Mouse (Mus musculus): ENCODE data around the gene 9130230L23Rik. TPM values are rescaled to one million over a fixed set of nuclear protein-coding genes. Genes with fewer than 3 reads are reported as not detected.

The 9130230L23Rik gene
- polyA plus RNA-seq (2016; fragmentation: Nextera tagmentation; extraction: Ambion mirVana): 0.35 and 0.39 TPM in 2 replicates

GRCm38 (mm10) chr5:66004134-66004925 is at the start of gene 9130230L23Rik:
Gene 9130230L23Rik (minus strand): TSS chr5:66004285.
- Histone ChIP-seq H3K4me3 (no peak within 1 kb of the TSS), H3K27me3 (ENCODE audit: insufficient read depth, poor library complexity, severe bottlenecking) (no peaks in the 10 kb centered on the region), H3K9me3 (no peaks in the 10 kb centered on the region), H3K4me1 (replicated peaks) (0 out of 2 replicates have a peak, but pooled peaks cover 7% of the 10 kb centered on the region), H3K36me3 (no peaks in the 10 kb centered on the region), H3K27ac (no peak within 1 kb of the TSS)
- 64% methylated on average over 14 of the region's 14 CpGs for WGBS
- DNase-seq (ENCODE audit: low spot score): no peak

DNA sequence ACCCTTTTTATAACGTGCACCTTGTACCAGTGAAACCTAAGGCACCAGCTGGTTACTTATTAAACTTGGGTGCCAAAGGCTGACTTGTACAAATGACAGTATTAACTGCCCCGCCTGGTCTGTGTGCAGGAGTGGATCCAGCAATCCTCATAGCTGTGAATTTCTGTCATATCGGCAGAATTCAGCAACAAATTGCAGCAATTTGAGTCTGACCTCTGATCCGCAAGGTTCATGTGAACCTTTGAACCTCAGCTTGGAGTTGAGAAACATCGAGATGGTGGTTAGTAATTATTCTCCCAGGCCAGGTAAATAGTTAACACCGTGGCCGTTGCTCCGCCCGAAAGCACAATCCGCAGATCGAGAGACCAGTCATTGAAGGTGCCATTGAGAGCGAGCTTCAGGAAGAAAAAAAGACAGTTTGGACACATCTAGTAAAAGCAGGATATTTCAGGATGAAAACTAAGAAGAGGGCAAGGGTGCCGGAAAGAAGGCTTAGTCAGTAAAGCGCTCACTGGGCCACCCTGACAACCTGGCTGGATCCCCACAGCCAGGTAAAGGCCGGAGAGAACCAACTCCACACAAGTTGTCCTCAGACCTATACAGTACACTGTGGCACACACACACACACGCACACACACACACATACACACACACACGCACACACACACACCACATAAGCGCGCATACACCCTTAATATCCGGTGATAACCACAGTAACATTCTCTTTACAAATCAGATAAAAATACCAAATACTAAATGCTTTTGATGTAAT is 48.9 kb upstream of the 9130230L23Rik start:
- no peaks in the 10 kb centered on the region for H3K9me3 ChIP-seq
- 91% methylated on average over 20 of the region's 20 CpGs for whole genome bisulfite sequencing
- no peak overlapping the region for H3K4me3 ChIP-seq
- no peaks in the 10 kb centered on the region for H3K27me3 ChIP-seq (ENCODE audit: insufficient read depth, poor library complexity, severe bottlenecking)
- H3K4me1 ChIP-seq (replicated peaks): no peaks in the 10 kb centered on the region
- H3K27ac ChIP-seq: no peak overlapping the region
- no peaks in the 10 kb centered on the region for H3K36me3 ChIP-seq
- no peak for DNase-seq (ENCODE audit: low spot score)

GRCm38 (mm10) chr5:66050841-66051240 is 46.8 kb upstream of the 9130230L23Rik start:
- no peak overlapping the region for H3K4me3 ChIP-seq

DNA sequence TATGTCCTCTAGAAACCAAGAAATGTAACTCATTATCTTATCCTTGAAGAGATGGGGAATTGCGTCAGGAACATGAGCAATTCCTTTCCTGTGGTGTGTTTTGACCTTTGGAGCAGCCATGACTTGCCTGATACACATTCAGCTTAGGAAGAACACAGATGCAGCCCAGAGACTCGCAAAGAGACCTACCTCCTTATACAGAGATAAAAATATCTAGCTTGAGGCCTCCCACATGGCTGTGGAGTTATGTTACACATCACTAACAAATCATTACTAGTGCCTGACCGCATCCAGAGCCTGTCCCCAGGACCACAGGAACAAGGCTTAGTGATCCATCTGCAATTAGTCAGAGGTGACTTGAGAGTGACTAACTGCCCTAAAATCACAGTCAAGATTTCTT is 42.3 kb upstream of the 9130230L23Rik start:
- H3K4me3 ChIP-seq: no peak overlapping the region
- no peak overlapping the region for H3K27ac ChIP-seq
- WGBS: 90% methylated on average over 3 of the region's 3 CpGs
- DNase-seq (ENCODE audit: low spot score): no peak
- H3K27me3 ChIP-seq (ENCODE audit: insufficient read depth, poor library complexity, severe bottlenecking): no peaks in the 10 kb centered on the region
- H3K4me1 ChIP-seq (replicated peaks): no peaks in the 10 kb centered on the region
- H3K9me3 ChIP-seq: no peaks in the 10 kb centered on the region
- H3K36me3 ChIP-seq: no peaks in the 10 kb centered on the region

More at GRCm38 (mm10) chr5:66050841-66051240, 46.8 kb upstream of the 9130230L23Rik start:
- H3K27me3 ChIP-seq (ENCODE audit: insufficient read depth, poor library complexity, severe bottlenecking): no peaks in the 10 kb centered on the region
- no peaks in the 10 kb centered on the region for H3K36me3 ChIP-seq
- WGBS: 89% methylated on average over 5 of the region's 5 CpGs
- no peak for DNase-seq (ENCODE audit: low spot score)
- H3K4me1 ChIP-seq (replicated peaks): no peaks in the 10 kb centered on the region
- no peak overlapping the region for H3K27ac ChIP-seq
- H3K9me3 ChIP-seq: no peaks in the 10 kb centered on the region

DNA sequence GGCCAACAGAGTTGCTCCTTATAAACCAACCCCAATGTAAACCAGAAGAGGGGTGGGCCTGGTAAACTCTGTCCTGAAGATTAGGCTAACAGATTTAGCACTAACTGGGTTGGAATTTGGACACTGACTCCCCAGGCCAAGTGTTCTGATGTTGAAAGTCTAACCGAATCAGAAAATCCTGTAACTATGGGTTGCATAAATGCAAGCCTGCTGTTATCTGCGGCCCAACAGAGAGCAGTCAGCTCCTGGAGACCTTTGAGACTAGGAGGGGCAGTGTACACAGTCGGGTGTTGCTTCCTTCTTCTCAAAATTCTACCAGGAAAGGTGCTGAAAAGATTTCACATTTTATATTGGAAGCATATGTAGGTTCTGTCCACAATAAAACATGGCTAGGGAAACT is 39.8 kb upstream of the 9130230L23Rik start:
- H3K4me1 ChIP-seq (replicated peaks): no peaks in the 10 kb centered on the region
- no peaks in the 10 kb centered on the region for H3K27me3 ChIP-seq (ENCODE audit: insufficient read depth, poor library complexity, severe bottlenecking)
- no peaks in the 10 kb centered on the region for H3K36me3 ChIP-seq
- DNase-seq (ENCODE audit: low spot score): no peak
- WGBS: 87% methylated on average over 3 of the region's 3 CpGs
- H3K9me3 ChIP-seq: no peaks in the 10 kb centered on the region
- no peak overlapping the region for H3K27ac ChIP-seq
- H3K4me3 ChIP-seq: no peak overlapping the region

DNA sequence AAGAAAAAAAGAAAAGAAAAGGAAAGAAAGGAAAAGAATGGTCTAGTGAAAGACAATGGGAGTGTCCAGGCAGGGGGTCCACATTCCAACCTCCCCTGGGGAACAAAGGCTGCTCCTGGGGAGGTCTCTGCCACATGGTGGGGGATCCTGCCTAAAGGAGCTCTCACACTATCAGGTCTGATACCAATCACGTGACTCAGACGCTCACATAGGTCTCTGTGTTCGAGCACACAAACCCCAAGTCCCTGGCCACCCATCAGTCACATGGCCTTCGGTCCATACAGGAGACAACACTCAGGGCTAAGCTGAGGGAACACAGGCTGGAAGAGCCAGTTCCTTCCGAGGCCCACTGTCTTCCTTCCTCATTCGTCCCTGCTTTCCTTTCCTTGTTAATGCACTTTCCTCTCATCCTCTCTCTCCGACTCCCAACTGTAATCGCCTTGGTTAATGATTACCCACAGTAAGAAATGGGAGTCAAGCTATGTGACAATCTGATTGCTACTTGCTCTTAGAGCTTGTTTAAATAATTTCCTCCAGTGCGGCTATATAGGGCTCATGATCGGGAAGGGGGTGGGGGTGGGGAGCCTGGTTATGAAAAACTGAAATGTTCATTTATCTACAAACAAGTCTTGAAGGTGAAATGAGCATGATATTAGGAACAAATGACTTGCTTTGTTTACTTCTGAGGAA is 38.7 kb upstream of the 9130230L23Rik start:
- no peaks in the 10 kb centered on the region for H3K9me3 ChIP-seq
- no peak for DNase-seq (ENCODE audit: low spot score)
- H3K27ac ChIP-seq: no peak overlapping the region
- H3K27me3 ChIP-seq (ENCODE audit: insufficient read depth, poor library complexity, severe bottlenecking): no peaks in the 10 kb centered on the region
- H3K4me3 ChIP-seq: no peak overlapping the region
- 51% methylated on average over 10 of the region's 10 CpGs for WGBS
- no peaks in the 10 kb centered on the region for H3K36me3 ChIP-seq
- no peaks in the 10 kb centered on the region for H3K4me1 ChIP-seq (replicated peaks)

GRCm38 (mm10) chr5:66040744-66041279 is 36.7 kb upstream of the 9130230L23Rik start:
- DNase-seq (ENCODE audit: low spot score): no peak
- Histone ChIP-seq H3K36me3 (no peaks in the 10 kb centered on the region), H3K4me3 (no peak overlapping the region), H3K4me1 (replicated peaks) (0 out of 2 replicates have a peak, but pooled peaks cover 3% of the 10 kb centered on the region), H3K27me3 (ENCODE audit: insufficient read depth, poor library complexity, severe bottlenecking) (no peaks in the 10 kb centered on the region), H3K9me3 (no peaks in the 10 kb centered on the region), H3K27ac (no peak overlapping the region)
- WGBS: 86% methylated on average over 7 of the region's 7 CpGs

GRCm38 (mm10) chr5:66039813-66040212 is 35.7 kb upstream of the 9130230L23Rik start:
- Histone ChIP-seq H3K4me3 (no peak overlapping the region), H3K36me3 (no peaks in the 10 kb centered on the region), H3K27ac (no peak overlapping the region), H3K9me3 (no peaks in the 10 kb centered on the region), H3K27me3 (ENCODE audit: insufficient read depth, poor library complexity, severe bottlenecking) (no peaks in the 10 kb centered on the region), H3K4me1 (replicated peaks) (0 out of 2 replicates have a peak, but pooled peaks cover 3% of the 10 kb centered on the region)
- 89% methylated on average over 2 of the region's 2 CpGs for WGBS
- DNase-seq (ENCODE audit: low spot score): no peak

- Histone ChIP-seq H3K27ac (no peak overlapping the region), H3K4me1 (replicated peaks) (0 out of 2 replicates have a peak, but pooled peaks cover 9% of the 10 kb centered on the region), H3K27me3 (ENCODE audit: insufficient read depth, poor library complexity, severe bottlenecking) (peaks cover 3% of the 10 kb centered on the region), H3K36me3 (no peaks in the 10 kb centered on the region), H3K9me3 (no peaks in the 10 kb centered on the region), H3K4me3 (no peak overlapping the region)
- no peak for DNase-seq (ENCODE audit: low spot score)
- WGBS: 72% methylated on average over 6 of the region's 6 CpGs
Measured at GRCm38 (mm10) chr5:66037066-66037465, 33.0 kb upstream of the 9130230L23Rik start.

DNA sequence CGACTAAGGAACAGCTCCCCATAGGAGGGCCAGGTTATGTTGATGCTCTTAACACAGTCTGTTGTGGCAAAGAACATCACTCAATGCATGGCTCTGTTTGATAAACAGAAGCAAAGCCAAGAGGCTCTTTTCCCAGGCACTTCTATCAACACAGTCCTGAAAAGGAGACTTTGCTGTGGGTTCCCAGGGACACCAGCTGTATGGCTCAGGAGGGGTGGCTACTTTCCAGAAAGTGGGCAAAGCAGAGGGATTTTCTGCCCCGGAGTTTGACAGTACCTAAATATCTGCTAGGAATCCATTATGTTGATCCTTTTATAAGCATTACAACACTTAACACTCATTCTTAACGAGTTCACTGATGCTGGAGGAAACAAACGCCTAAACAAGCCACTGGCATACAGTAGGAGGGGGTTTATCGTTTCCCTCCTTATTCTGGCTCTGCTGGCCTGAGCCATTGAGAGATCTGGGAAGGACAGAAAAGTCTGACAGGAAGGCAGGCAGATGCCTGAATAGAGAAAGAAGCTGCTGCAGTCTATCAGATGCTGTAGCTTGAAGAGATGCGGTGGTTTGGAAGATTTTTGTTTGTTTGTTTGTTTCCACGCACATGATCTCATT is 32.5 kb upstream of the 9130230L23Rik start:
- Histone ChIP-seq H3K4me1 (replicated peaks) (0 out of 2 replicates have a peak, but pooled peaks cover 9% of the 10 kb centered on the region), H3K9me3 (no peaks in the 10 kb centered on the region), H3K27ac (no peak overlapping the region), H3K36me3 (no peaks in the 10 kb centered on the region), H3K4me3 (no peak overlapping the region), H3K27me3 (ENCODE audit: insufficient read depth, poor library complexity, severe bottlenecking) (peaks cover 3% of the 10 kb centered on the region)
- 38% methylated on average over 7 of the region's 7 CpGs for whole genome bisulfite sequencing
- DNase-seq (ENCODE audit: low spot score): no peak

GRCm38 (mm10) chr5:66034375-66035195 is 30.5 kb upstream of the 9130230L23Rik start:
- Histone ChIP-seq H3K27ac (no peak overlapping the region), H3K27me3 (ENCODE audit: insufficient read depth, poor library complexity, severe bottlenecking) (peaks cover 3% of the 10 kb centered on the region), H3K4me1 (replicated peaks) (0 out of 2 replicates have a peak, but pooled peaks cover 9% of the 10 kb centered on the region), H3K9me3 (no peaks in the 10 kb centered on the region), H3K36me3 (no peaks in the 10 kb centered on the region), H3K4me3 (no peak overlapping the region)
- 53% methylated on average over 14 of the region's 14 CpGs for WGBS
- DNase-seq (ENCODE audit: low spot score): no peak

Measured in hindbrain, embryonic 10.5 days (tissue).